Mouse (Mus musculus): ENCODE measurements around the gene Sdk2.

- TF ChIP-seq CTCF (IDR thresholded peaks at IDR 0.05; ENCODE audit: insufficient read depth, low read length) = no peak
- no peak for TF ChIP-seq POLR2A (IDR thresholded peaks at IDR 0.05; ENCODE audit: borderline replicate concordance, extremely low read depth, low read depth, low read length)
Measured at GRCm38 (mm10) chr11:113951616-113951988, 115.2 kb downstream of the Sdk2 start.

Data from lung, adult 2 months (tissue).